Mouse (Mus musculus) bone marrow macrophage, adult 2 months (primary cell): ENCODE data around the gene Grpel1.
A peak's percentile ranks its signal among the peaks of the same experiment; 100 is the strongest.

Experiments
- CTCF ChIP-seq: IDR thresholded peaks from 2 replicates; pipeline ENCODE4 v1.5.1; 2012; ENCODE audit warnings: low read depth, mild to moderate bottlenecking, low read length, moderate library complexity
- POLR2A ChIP-seq: IDR thresholded peaks from 2 replicates; pipeline ENCODE4 v1.6.1; 2012; ENCODE audit warnings: mild to moderate bottlenecking, low read depth, low read length, borderline replicate concordance

DNA sequence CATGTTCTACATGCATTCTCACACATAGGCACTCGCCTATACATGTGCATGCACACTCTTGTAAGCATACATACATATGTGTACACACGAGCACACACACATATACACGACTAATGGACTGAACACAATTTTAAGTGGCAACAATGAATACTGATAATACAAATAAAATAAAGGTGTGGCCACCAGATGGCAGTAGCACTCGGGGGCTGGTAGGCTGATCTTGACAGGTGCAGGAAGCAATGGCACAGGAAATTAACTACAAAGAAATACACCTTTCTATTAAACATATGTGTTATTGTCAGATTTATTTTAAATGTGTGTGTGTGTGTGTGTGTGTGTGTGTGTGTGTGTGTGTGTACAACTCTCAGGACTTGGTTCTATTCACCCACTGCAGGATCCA, 5.9 kb upstream of the Grpel1 start:
- TF ChIP-seq POLR2A (no peak), CTCF (peak; percentile 43; the same call in 1 of the 2 replicates)
